Mouse (Mus musculus) adrenal gland, postnatal 36 days (tissue): Measurements from ENCODE around the gene Mgme1. TPM values are rescaled to one million over a fixed set of nuclear protein-coding genes. Genes with fewer than 3 reads are reported as not detected.
A peak's percentile ranks its signal among the peaks of the same experiment; 100 is the strongest.

Source experiments
- DNase-seq, 2 experiments: peaks; one replicate each; pipeline ENCODE4 v3.0.0; 2021; ENCODE audit warnings: mixed read lengths in 1 of 2
- long read RNA-seq, 2 experiments: library from polyadenylated mRNA; stranded (forward); transcript quantifications; one replicate each; pipeline ENCODE4 v2.0.0; 2021; ENCODE audit warnings: borderline sequencing depth in 2 of 2
- total RNA-seq, 2 experiments: library from RNA; stranded (reverse); gene quantifications; 2 replicates each; pipeline ENCODE4 v1.2.3; 2021

Mgme1 gene
- total RNA-seq = 10 to 100 TPM; 20.4 to 21.7 TPM
- long read RNA-seq, experiment 1, transcript Mgme1-201 (5 exons, 2,840 nt) = major isoform, 24 of 81 reads
- long read RNA-seq, experiment 1, transcript Mgme1-203 (5 exons, 2,308 nt) = minor isoform, 14 of 81 reads
- long read RNA-seq, experiment 1, partial matches to known transcripts = 16 of 81 reads
- long read RNA-seq, experiment 1, other reads (novel, unspliced or antisense) = 26 of 81 reads
- long read RNA-seq, experiment 2, transcript Mgme1-203 (5 exons, 2,308 nt) = major isoform, 6 of 13 reads
- long read RNA-seq, experiment 2, partial matches to known transcripts = 1 of 13 reads
- long read RNA-seq, experiment 2, other reads (novel, unspliced or antisense) = 3 of 13 reads

DNA sequence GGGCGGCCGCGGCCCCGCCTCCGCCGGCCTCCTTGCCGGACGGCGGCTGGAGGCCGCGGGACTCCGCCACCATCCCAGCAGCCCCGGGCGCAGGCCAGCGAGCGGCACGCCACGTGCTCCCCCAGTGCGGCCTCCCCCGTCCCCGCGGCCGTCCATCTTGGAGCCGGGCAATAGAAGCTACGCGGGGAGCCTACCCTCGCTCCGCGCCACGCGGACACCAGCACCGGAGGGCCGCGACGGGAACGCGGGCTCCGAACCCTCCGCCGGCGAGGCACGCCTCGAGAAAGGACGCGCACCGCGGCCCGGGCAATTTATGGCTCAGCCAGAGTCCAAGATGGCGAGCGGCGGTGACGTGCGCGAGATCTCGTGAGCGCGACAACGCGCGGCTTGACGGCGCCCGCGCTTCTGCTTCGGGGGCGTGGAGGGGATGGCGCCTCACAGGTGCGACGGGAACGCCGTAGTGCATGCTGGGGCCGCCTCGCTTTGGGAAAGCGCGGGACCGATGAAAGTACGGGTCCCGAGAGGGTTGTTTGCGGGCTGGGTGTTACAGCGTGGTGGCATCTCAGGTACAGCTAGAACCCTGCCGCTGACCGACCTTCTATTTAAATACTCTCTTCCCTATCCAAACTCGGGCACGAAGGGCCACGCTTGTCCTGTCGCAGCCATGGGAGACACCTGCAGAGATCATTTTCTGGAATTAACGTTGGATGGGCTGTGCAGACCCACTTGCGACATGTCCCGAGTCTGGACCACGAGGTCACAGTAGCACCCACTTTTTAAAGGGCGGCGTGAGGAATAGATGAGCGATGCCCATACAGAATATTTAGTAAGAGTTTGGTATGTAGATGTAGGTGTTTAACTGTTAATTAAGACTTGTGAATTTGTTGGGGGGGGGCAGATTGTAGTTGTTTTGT lies at the start of gene Mgme1, which contains the start of gene Snx5:
Gene Mgme1 (plus strand): TSS at position 157 of the 914 bp plus-strand sequence.
Gene Snx5 (minus strand): TSS at position 400 of the 914 bp plus-strand sequence.
- peak; percentile 94 to 95 for DNase-seq

GRCm38 (mm10) chr2:144224351-144224750 lies 46.1 kb upstream of the Mgme1 start:
- DNase-seq = peak; percentile 30 to 31

- DNase-seq = no peak
Observed at GRCm38 (mm10) chr2:144226906-144227586, 43.4 kb upstream of the Mgme1 start.

- DNase-seq = no peak
Observed at GRCm38 (mm10) chr2:144228521-144229346, 41.7 kb upstream of the Mgme1 start.

DNA sequence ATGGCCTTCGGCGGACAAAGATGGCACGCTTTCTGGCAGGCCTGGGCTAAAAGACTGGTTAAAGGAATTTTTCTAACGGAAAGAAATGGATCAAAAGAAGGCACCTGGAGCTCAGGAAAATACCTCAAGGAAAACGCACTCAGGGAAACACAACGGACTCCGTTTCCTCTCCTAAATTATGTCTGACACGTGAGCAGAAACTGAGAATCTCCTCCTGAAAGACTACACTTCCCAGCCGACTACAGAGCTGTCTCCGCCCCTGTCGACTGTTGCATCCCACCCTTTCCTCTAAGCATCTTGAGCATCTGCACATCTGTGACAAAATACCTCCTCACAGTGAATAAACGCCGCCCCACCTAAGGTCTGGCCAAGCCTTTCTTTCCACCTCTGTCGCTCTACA lies 40.8 kb upstream of the Mgme1 start:
- DNase-seq = no peak

GRCm38 (mm10) chr2:144230498-144230897 lies 40.0 kb upstream of the Mgme1 start:
- no peak for DNase-seq

- DNase-seq = no peak
Observed at GRCm38 (mm10) chr2:144231115-144231514, 39.3 kb upstream of the Mgme1 start.

GRCm38 (mm10) chr2:144233534-144233933 lies 36.9 kb upstream of the Mgme1 start:
- DNase-seq = no peak

DNA sequence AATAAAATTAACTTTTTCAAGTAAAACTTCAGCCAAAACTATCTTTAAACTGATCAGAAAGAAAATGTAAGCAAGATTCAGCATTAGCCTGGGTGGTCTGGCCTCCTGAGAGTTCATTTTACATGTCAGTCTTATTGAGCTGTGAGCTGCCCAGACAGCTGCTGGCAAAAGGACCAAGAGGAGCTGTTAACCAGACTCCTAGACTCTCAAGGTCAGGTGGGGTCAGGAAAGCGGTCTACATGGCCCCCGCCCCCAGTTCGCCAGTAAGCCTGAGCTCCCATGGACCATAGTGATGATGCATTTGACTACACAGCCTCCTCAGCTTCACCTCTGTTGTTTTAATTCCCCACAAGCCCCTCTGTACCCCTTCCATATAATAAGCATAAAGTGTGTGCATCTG lies 34.7 kb upstream of the Mgme1 start:
- no peak for DNase-seq

- no peak for DNase-seq
Observed at GRCm38 (mm10) chr2:144236791-144237584, 33.5 kb upstream of the Mgme1 start.

DNA sequence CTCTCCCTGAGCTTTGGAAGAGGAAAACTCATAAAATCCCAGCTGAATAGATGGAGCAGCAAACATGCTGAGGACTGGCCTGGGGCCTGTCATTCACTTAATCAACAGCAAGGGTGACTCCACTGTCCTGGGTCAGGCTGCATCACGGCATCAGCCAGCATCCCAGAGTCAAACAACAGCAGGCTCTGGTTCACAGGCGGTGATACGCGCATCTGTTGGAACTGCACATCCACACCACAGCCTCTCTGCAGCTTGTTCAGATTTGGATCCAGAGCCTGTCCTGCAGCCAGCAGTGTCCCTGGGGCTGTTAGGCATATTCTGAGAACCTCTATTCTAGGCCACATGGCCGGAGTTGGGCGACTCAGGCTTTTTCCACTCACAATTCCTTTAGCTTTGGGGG lies 32.1 kb upstream of the Mgme1 start:
- peak in 1 of 2 experiments; percentile 30 for DNase-seq

GRCm38 (mm10) chr2:144239318-144239717 lies 31.1 kb upstream of the Mgme1 start:
- DNase-seq = no peak

DNA sequence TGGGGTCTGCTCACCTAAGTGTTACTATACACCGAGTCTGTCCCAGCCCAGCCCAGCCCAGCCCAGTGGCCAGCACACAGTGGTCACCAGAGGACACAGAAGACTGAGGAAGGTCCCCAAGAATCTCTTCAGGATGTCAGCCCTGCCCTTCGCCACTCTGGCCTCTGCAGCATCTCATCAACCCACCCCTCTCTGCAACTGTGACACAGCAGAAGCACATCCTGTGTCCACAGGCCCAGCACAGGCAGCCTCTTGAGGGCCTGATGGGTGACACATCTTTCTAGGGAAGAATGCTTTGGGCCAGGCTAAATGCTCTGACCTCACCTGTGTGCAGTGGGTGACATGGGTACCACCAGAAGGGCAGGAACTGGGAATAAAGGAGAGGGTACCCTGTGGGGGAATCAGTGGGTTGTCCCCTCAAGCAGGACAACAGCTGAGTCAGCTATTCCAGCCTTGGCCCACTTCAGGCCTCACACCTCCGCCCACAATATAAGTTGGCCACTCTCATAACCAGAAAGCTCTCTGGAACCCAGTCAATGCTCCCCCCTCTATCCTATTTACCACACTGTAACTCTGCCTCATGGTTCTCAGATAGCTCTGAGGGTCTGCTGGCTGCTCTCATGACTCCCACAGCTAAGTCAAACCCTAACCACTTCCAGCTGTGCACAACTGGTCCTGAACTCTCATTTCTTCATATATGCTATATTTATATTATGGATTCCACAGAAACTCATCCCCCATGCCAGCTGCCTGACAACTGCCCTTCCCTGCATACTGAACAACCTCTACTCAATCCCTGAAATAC lies 30.2 kb upstream of the Mgme1 start:
- no peak for DNase-seq

GRCm38 (mm10) chr2:144245464-144245863 lies 25.0 kb upstream of the Mgme1 start:
- DNase-seq = no peak

- DNase-seq = no peak
Observed at GRCm38 (mm10) chr2:144246270-144246669, 24.2 kb upstream of the Mgme1 start.

- no peak for DNase-seq
Observed at GRCm38 (mm10) chr2:144247337-144247978, 23.0 kb upstream of the Mgme1 start.

DNA sequence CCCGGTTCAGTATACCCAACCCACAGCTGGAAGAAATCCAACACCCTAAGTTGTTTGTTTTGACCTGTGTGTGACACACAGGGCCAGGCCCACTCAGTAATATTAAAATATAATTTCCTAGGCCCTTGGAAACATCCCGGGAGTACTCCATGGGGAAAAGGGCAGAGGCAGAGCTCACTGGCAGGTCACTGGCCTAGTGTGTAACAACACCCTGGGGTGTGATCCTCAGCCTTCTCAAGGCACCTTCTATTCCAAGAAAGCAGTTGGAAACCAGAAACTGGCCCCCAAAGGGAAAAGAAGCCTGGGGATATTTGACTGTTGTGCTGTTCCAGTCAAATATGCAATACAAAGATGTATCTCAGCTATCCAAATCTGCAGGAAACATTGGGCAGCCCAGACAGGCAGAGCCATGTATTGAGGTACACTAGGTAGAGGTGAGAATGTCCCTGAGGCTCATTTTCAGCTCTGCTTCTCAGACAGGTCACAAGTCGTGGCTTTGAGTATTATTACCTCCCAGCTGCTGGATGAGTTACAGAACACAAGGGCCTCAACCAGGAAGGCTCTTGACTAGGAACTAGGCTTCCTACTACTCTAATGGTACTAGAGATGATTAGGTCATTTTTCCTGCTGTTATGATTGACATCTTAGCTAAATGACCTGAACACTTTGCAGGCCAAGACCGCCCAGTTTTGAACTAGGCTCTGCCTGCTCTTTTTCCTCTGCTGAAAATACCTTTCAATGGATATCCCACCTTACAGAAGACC lies 21.7 kb upstream of the Mgme1 start:
- peak in 1 of 2 experiments; percentile 25 for DNase-seq

DNA sequence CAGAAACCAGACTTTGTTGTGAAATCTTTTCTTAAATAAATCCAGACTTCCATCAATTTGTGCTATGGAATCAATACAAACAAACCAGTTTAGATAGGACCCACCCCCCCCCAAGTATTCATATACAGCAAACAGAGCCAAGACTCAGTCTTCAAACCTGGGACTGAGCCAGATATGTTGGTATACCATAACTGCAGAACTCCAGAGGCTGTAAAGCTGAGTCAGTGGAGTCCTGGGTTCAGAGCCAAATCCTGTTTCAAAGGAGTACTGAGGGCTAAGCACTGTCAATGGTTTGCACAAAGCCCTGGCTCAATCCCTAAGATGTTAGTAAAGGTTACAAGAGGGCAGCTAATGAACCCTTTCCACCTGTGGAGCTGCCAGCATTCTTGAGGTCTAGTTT lies 20.4 kb upstream of the Mgme1 start:
- no peak for DNase-seq
